Mouse (Mus musculus): Measurements from ENCODE around the gene Nek7.

The Nek7 gene

GRCm38 (mm10) chr1:138619996-138620461 is at the start of gene Nek7:
Nek7 (minus strand) TSS chr1:138620141.
- peak; percentile 58 for DNase-seq (ENCODE audit: low read depth, low spot score)

- no peak for DNase-seq (ENCODE audit: low read depth, low spot score)
These were observed 42.4 kb upstream of the Nek7 start for GRCm38 (mm10) chr1:138662342-138662741.

GRCm38 (mm10) chr1:138654212-138654611 is 34.3 kb upstream of the Nek7 start:
- no peak for DNase-seq (ENCODE audit: low read depth, low spot score)

- DNase-seq (ENCODE audit: low read depth, low spot score), result no peak
These were observed 25.1 kb upstream of the Nek7 start for GRCm38 (mm10) chr1:138644991-138645390.

GRCm38 (mm10) chr1:138643306-138643830 is 23.4 kb upstream of the Nek7 start:
- DNase-seq (ENCODE audit: low read depth, low spot score), result no peak

- no peak for DNase-seq (ENCODE audit: low read depth, low spot score)
These were observed 21.1 kb upstream of the Nek7 start for GRCm38 (mm10) chr1:138640934-138641461.

- no peak for DNase-seq (ENCODE audit: low read depth, low spot score)
These were observed 17.9 kb upstream of the Nek7 start for GRCm38 (mm10) chr1:138637850-138638249.

GRCm38 (mm10) chr1:138634561-138634960 is 14.6 kb upstream of the Nek7 start:
- no peak for DNase-seq (ENCODE audit: low read depth, low spot score)

- DNase-seq (ENCODE audit: low read depth, low spot score), result no peak
These were observed 9.0 kb upstream of the Nek7 start for GRCm38 (mm10) chr1:138628919-138629318.

GRCm38 (mm10) chr1:138628486-138628885 is 8.5 kb upstream of the Nek7 start:
- no peak for DNase-seq (ENCODE audit: low read depth, low spot score)

GRCm38 (mm10) chr1:138627804-138628203 is 7.9 kb upstream of the Nek7 start:
- no peak for DNase-seq (ENCODE audit: low read depth, low spot score)

GRCm38 (mm10) chr1:138626288-138626687 is 6.3 kb upstream of the Nek7 start:
- no peak for DNase-seq (ENCODE audit: low read depth, low spot score)

GRCm38 (mm10) chr1:138623870-138624269 is 3.9 kb upstream of the Nek7 start:
- no peak for DNase-seq (ENCODE audit: low read depth, low spot score)

- no peak for DNase-seq (ENCODE audit: low read depth, low spot score)
These were observed 2.9 kb upstream of the Nek7 start for GRCm38 (mm10) chr1:138622831-138623230.

- no peak for DNase-seq (ENCODE audit: low read depth, low spot score)
These were observed 2.5 kb upstream of the Nek7 start for GRCm38 (mm10) chr1:138622431-138622830.

- peak; percentile 96 for DNase-seq (ENCODE audit: low read depth, low spot score)
These were observed 598 bp downstream of the Nek7 start for GRCm38 (mm10) chr1:138619114-138619971.

- peak; percentile 90 for DNase-seq (ENCODE audit: low read depth, low spot score)
These were observed 2.0 kb downstream of the Nek7 start for GRCm38 (mm10) chr1:138618012-138618354.

GRCm38 (mm10) chr1:138617279-138618011 is 2.5 kb downstream of the Nek7 start:
- no peak for DNase-seq (ENCODE audit: low read depth, low spot score)

GRCm38 (mm10) chr1:138615388-138615787 is 4.6 kb downstream of the Nek7 start:
- DNase-seq (ENCODE audit: low read depth, low spot score), result no peak

- no peak for DNase-seq (ENCODE audit: low read depth, low spot score)
These were observed 5.2 kb downstream of the Nek7 start for GRCm38 (mm10) chr1:138614552-138615287.

GRCm38 (mm10) chr1:138612177-138612576 is 7.8 kb downstream of the Nek7 start:
- no peak for DNase-seq (ENCODE audit: low read depth, low spot score)

GRCm38 (mm10) chr1:138609176-138609575 is 10.8 kb downstream of the Nek7 start:
- DNase-seq (ENCODE audit: low read depth, low spot score), result no peak
